Mouse (Mus musculus): ENCODE data around the gene Cenpb. TPM values are rescaled to one million over a fixed set of nuclear protein-coding genes. Genes with fewer than 3 reads are reported as not detected.

Cenpb gene
- total RNA-seq, 2 experiments from 2014 or later = 51.3 to 63.4 TPM

- no peak for DNase-seq (ENCODE audit: low spot score in 2 of 2)
Measured at GRCm38 (mm10) chr2:131168914-131169313, 11.0 kb downstream of the Cenpb start.

GRCm38 (mm10) chr2:131167984-131168383, 11.9 kb downstream of the Cenpb start:
- no peak for DNase-seq (ENCODE audit: low spot score in 2 of 2)

GRCm38 (mm10) chr2:131166172-131166571, 13.7 kb downstream of the Cenpb start:
- DNase-seq (ENCODE audit: low spot score in 2 of 2) = no peak

GRCm38 (mm10) chr2:131163924-131164323, 15.9 kb downstream of the Cenpb start:
- no peak for DNase-seq (ENCODE audit: low spot score in 2 of 2)

- DNase-seq (ENCODE audit: low spot score in 2 of 2) = no peak
Measured at GRCm38 (mm10) chr2:131160671-131161111, 19.2 kb downstream of the Cenpb start.

- DNase-seq (ENCODE audit: low spot score in 2 of 2) = peak; percentile 90 to 91
Measured at GRCm38 (mm10) chr2:131159938-131160581, 19.8 kb downstream of the Cenpb start, which contains the start of gene 1700037H04Rik. TSS of gene 1700037H04Rik (minus strand) at chr2:131160081.

GRCm38 (mm10) chr2:131159491-131159910, 20.4 kb downstream of the Cenpb start:
- DNase-seq (ENCODE audit: low spot score in 2 of 2) = peak in 1 of 2 experiments; percentile 22

- DNase-seq (ENCODE audit: low spot score in 2 of 2) = no peak
Measured at GRCm38 (mm10) chr2:131156987-131157386, 22.9 kb downstream of the Cenpb start.

- DNase-seq (ENCODE audit: low spot score in 2 of 2) = no peak
Measured at GRCm38 (mm10) chr2:131154036-131154435, 25.8 kb downstream of the Cenpb start.

GRCm38 (mm10) chr2:131152166-131152730, 27.6 kb downstream of the Cenpb start:
- no peak for DNase-seq (ENCODE audit: low spot score in 2 of 2)

GRCm38 (mm10) chr2:131149254-131149578, 30.7 kb downstream of the Cenpb start:
- DNase-seq (ENCODE audit: low spot score in 2 of 2) = no peak

GRCm38 (mm10) chr2:131148353-131149253, 31.3 kb downstream of the Cenpb start:
- no peak for DNase-seq (ENCODE audit: low spot score in 2 of 2)

- DNase-seq (ENCODE audit: low spot score in 2 of 2) = no peak
Measured at GRCm38 (mm10) chr2:131147043-131147365, 32.9 kb downstream of the Cenpb start.

- no peak for DNase-seq (ENCODE audit: low spot score in 2 of 2)
Measured at GRCm38 (mm10) chr2:131146193-131147042, 33.4 kb downstream of the Cenpb start.

- DNase-seq (ENCODE audit: low spot score in 2 of 2) = no peak
Measured at GRCm38 (mm10) chr2:131145536-131145935, 34.3 kb downstream of the Cenpb start.

- DNase-seq (ENCODE audit: low spot score in 2 of 2) = no peak
Measured at GRCm38 (mm10) chr2:131145121-131145520, 34.7 kb downstream of the Cenpb start.

- DNase-seq (ENCODE audit: low spot score in 2 of 2) = no peak
Measured at GRCm38 (mm10) chr2:131143007-131143780, 36.7 kb downstream of the Cenpb start.

GRCm38 (mm10) chr2:131142592-131142991, 37.3 kb downstream of the Cenpb start:
- peak; percentile 67 to 76 for DNase-seq (ENCODE audit: low spot score in 2 of 2)

- DNase-seq (ENCODE audit: low spot score in 2 of 2) = no peak
Measured at GRCm38 (mm10) chr2:131141336-131141986, 38.4 kb downstream of the Cenpb start.

- DNase-seq (ENCODE audit: low spot score in 2 of 2) = no peak
Measured at GRCm38 (mm10) chr2:131140533-131140905, 39.3 kb downstream of the Cenpb start.
